Mouse (Mus musculus) erythroblast, embryonic 14.5 days (primary cell): ENCODE measurements around the gene Ano8.

Source experiments
- GATA1 ChIP-seq: IDR thresholded peaks from 2 replicates; pipeline ENCODE4 v1.6.1; 2012; ENCODE audit warnings: low read length, inconsistent platforms, mixed read lengths
- TAL1 ChIP-seq: IDR thresholded peaks from 3 replicates; pipeline ENCODE4 v1.6.1; 2012; ENCODE audit warnings: low read length, inconsistent platforms, mixed read lengths

DNA sequence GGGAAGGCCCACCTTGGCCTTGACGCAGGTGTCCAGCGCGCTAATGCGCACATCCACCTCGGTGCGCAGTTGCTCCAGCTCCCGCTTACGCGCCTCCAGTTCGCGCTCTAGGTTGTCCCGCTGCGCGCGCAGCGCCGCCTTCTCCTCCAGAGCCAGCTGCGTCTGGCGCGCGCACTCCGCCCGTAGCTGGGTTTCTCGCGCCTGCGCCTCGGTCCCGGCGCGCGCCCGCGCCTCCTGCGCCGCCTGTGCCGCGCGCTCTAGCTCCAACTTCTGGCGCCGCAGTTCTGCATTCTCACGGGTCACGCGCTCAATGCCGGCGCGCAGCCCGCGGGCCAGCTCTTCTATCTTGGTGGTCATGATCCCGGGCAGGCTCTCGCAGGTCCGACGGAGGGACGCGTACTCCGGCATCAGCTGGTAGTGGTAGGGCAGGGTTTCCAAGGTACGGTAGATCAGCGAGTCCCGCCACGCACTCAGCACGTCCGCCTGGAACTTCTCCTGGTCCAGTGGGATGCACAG lies 21.9 kb upstream of the Ano8 start:
- TF ChIP-seq GATA1 (no peak), TAL1 (no peak)
